Comparison of ENCODE assay signal across 12 mouse cellular contexts in genomic region chr4:46182181-46182580, GRCm38 (mm10).
"Had no signal": no experiment of that assay in that cellular context is flagged by ENCODE, and none has a peak within 500 bp of the region (broad histone marks: within the 10 kb centered on the region; RNA-seq: fewer than 3 reads in every experiment).

No protein-coding gene starts in this region.

- DNase-seq: kidney, adult 8-10 months; kidney, postnatal 25 days; lung, postnatal 14 days; right cerebral cortex, adult 18-20 months; right cerebral cortex, postnatal 25 days had no signal

- H3K9ac ChIP-seq: liver, embryonic 12.5 days; lung, embryonic 15.5 days; midbrain, embryonic 12.5 days; neural tube, embryonic 15.5 days had no signal

- ATAC-seq: liver, embryonic 12.5 days had no signal

- H3K4me3 ChIP-seq: left cerebral cortex, adult 2 months; limb, embryonic 10.5 days; liver, embryonic 12.5 days; lung, embryonic 15.5 days; midbrain, embryonic 12.5 days; neural tube, embryonic 15.5 days had no signal

- H3K27me3 ChIP-seq: liver, embryonic 12.5 days; lung, embryonic 15.5 days; midbrain, embryonic 12.5 days; neural tube, embryonic 15.5 days had no signal

- H3K4me1 ChIP-seq: liver, embryonic 12.5 days; lung, embryonic 15.5 days; midbrain, embryonic 12.5 days; neural tube, embryonic 15.5 days had no signal

- H3K4me2 ChIP-seq: liver, embryonic 12.5 days; lung, embryonic 15.5 days; midbrain, embryonic 12.5 days; neural tube, embryonic 15.5 days had no signal

- H3K27ac ChIP-seq: left cerebral cortex, adult 2 months; limb, embryonic 10.5 days; liver, embryonic 12.5 days; lung, embryonic 15.5 days; macrophage; midbrain, embryonic 12.5 days; neural tube, embryonic 15.5 days had no signal

- H3K9me3 ChIP-seq: limb, embryonic 10.5 days; liver, embryonic 12.5 days; lung, embryonic 15.5 days; midbrain, embryonic 12.5 days; neural tube, embryonic 15.5 days had no signal
